8 mouse cellular contexts compared by ENCODE assay signal in genomic region chr11:60302354-60303083, GRCm38 (mm10). TPM values are rescaled to one million over a fixed set of nuclear protein-coding genes. Genes with fewer than 3 reads are reported as not detected.
A peak's percentile ranks its signal among the peaks of the same experiment; 100 is the strongest.
DNase-seq lines count a peak whose midpoint lies in the region; ATAC-seq lines count a peak whose summit lies in the region.

No protein-coding gene starts in this region.

- H3K4me2 ChIP-seq in heart, embryonic 16.5 days (ENCODE audit: low read depth, low read length), result no peak overlapping the region
- H3K4me2 ChIP-seq in embryonic facial prominence, embryonic 14.5 days (ENCODE audit: low read depth, low read length), result no peak overlapping the region
- no peak overlapping the region for H3K4me2 ChIP-seq in limb, embryonic 15.5 days

- no peaks in the 10 kb centered on the region for H3K27me3 ChIP-seq in heart, embryonic 16.5 days (ENCODE audit: control insufficient read depth, insufficient read depth, low read length)
- no peaks in the 10 kb centered on the region for H3K27me3 ChIP-seq in embryonic facial prominence, embryonic 14.5 days (replicated peaks; ENCODE audit: control insufficient read depth, insufficient read depth, low read length)
- H3K27me3 ChIP-seq in limb, embryonic 15.5 days, result no peaks in the 10 kb centered on the region
- H3K27me3 ChIP-seq in splenic B cell, adult 2 months (ENCODE audit: control insufficient read depth, insufficient read depth, low read length, poor library complexity, severe bottlenecking), result no peaks in the 10 kb centered on the region

- peaks cover 20% of the 10 kb centered on the region for H3K4me1 ChIP-seq in heart, embryonic 16.5 days (ENCODE audit: control insufficient read depth, insufficient read depth, low read length)
- H3K4me1 ChIP-seq in embryonic facial prominence, embryonic 14.5 days (ENCODE audit: control insufficient read depth, insufficient read depth, low read length), result peaks cover under 1% of the 10 kb centered on the region; the same call in 1 of the 2 replicates
- peaks cover 26% of the 10 kb centered on the region for H3K4me1 ChIP-seq in limb, embryonic 15.5 days

- peak; percentile 46; the same call in 1 of the 2 replicates for ATAC-seq in heart, embryonic 16.5 days (replicated peaks; ENCODE audit: extremely low read depth, insufficient read depth, low FRiP score)
- ATAC-seq in embryonic facial prominence, embryonic 14.5 days (ENCODE audit: low read depth), result no peak
- ATAC-seq in limb, embryonic 15.5 days (ENCODE audit: insufficient number of reproducible peaks, low FRiP score, low TSS enrichment, low read depth), result no peak
- ATAC-seq in frontal cortex, adult (ENCODE audit: low TSS enrichment), result no peak

- 55% methylated on average over 10 of the region's 10 CpGs for WGBS in heart, embryonic 16.5 days
- WGBS in embryonic facial prominence, embryonic 14.5 days, result 56% methylated on average over 10 of the region's 10 CpGs
- 66% methylated on average over 10 of the region's 10 CpGs for WGBS in limb, embryonic 15.5 days

- peak overlapping the region; percentile 75 for H3K27ac ChIP-seq in heart, embryonic 16.5 days (ENCODE audit: low read length)
- H3K27ac ChIP-seq in embryonic facial prominence, embryonic 14.5 days (replicated peaks; ENCODE audit: low read depth, low read length), result peak overlapping the region; percentile 50
- 0 out of 2 replicates have a peak overlapping the region, but pooled peaks have one; percentile 9 for H3K27ac ChIP-seq in limb, embryonic 15.5 days

- no peak overlapping the region for H3K4me3 ChIP-seq in heart, embryonic 16.5 days (ENCODE audit: low read length)
- no peak overlapping the region for H3K4me3 ChIP-seq in embryonic facial prominence, embryonic 14.5 days (ENCODE audit: low read depth, low read length)
- no peak overlapping the region for H3K4me3 ChIP-seq in limb, embryonic 15.5 days

- H3K9ac ChIP-seq in heart, embryonic 16.5 days (ENCODE audit: low read length), result no peak overlapping the region; the same call in 1 of the 2 replicates
- H3K9ac ChIP-seq in embryonic facial prominence, embryonic 14.5 days (ENCODE audit: low read depth, low read length), result peak overlapping the region; percentile 19; the same call in 1 of the 2 replicates
- no peak overlapping the region for H3K9ac ChIP-seq in limb, embryonic 15.5 days

- DNase-seq in heart, postnatal 36 days, result no peak
- no peak for DNase-seq in embryonic facial prominence, embryonic 14.5 days (ENCODE audit: low spot score)
- DNase-seq in splenic B cell, adult 2 months (ENCODE audit: low read depth, low spot score), result peak; percentile 25
- DNase-seq in left cerebral cortex, postnatal 36 days (ENCODE audit: low spot score in 2 of 2), result no peak
- no peak for DNase-seq in heart, postnatal 14 days

- no peaks in the 10 kb centered on the region for H3K36me3 ChIP-seq in heart, embryonic 16.5 days (ENCODE audit: control insufficient read depth, insufficient read depth)
- H3K36me3 ChIP-seq in embryonic facial prominence, embryonic 14.5 days (ENCODE audit: control insufficient read depth, insufficient read depth, low read length), result no peaks in the 10 kb centered on the region
- H3K36me3 ChIP-seq in limb, embryonic 15.5 days, result no peaks in the 10 kb centered on the region
- no peaks in the 10 kb centered on the region for H3K36me3 ChIP-seq in splenic B cell, adult 2 months (ENCODE audit: control insufficient read depth, insufficient read depth, low read length, poor library complexity, severe bottlenecking)

- 0 out of 2 replicates have a peak, but pooled peaks cover 2% of the 10 kb centered on the region for H3K9me3 ChIP-seq in heart, embryonic 16.5 days (replicated peaks; ENCODE audit: control insufficient read depth, low read length)
- H3K9me3 ChIP-seq in embryonic facial prominence, embryonic 14.5 days (ENCODE audit: control insufficient read depth, low read length), result peaks cover 5% of the 10 kb centered on the region; the same call in 1 of the 2 replicates
- H3K9me3 ChIP-seq in limb, embryonic 15.5 days, result no peaks in the 10 kb centered on the region

- intact Hi-C loops in heart, postnatal 36 days (cut with DNase I), result no loop called here
- intact Hi-C loops in left cerebral cortex, postnatal 36 days (cut with DNase I), result loop anchor here (5.0 kb wide), 2 partner anchors 35 to 50 kb away; partner anchors contain the start of genes Drc3 and Tom1l2
- intact Hi-C loops in heart, postnatal 14 days (cut with DNase I), result no loop called here

RNA-seq across cellular contexts. Expression of gene Tom1l2, which starts 50.2 kb away (rescaled TPM):
- polyA plus RNA-seq in heart, embryonic 16.5 days (2015; fragmentation: Nextera tagmentation; extraction: Ambion mirVana), result 40.0 and 41.0 TPM in 2 replicates
- total RNA-seq in heart, postnatal 36 days (2021), result 100 to 1,000 TPM; 101 to 113 TPM
- 21.8 and 23.4 TPM in 2 replicates for polyA plus RNA-seq in embryonic facial prominence, embryonic 14.5 days (2014; fragmentation: Nextera tagmentation; extraction: Ambion mirVana)
- 33.4 and 33.7 TPM in 2 replicates for polyA plus RNA-seq in limb, embryonic 15.5 days (2015; fragmentation: Nextera tagmentation; extraction: Ambion mirVana)
- 100 to 1,000 TPM; 216 to 221 TPM for total RNA-seq in left cerebral cortex, postnatal 36 days (2021)
- total RNA-seq in heart, postnatal 14 days (2021), result 10 to 100 TPM; 93.3 to 93.7 TPM

RNA-seq across cellular contexts. Expression of gene Drc3, which starts 50.6 kb away (rescaled TPM):
- 2.5 and 3.6 TPM in 2 replicates for polyA plus RNA-seq in heart, embryonic 16.5 days (2015; fragmentation: Nextera tagmentation; extraction: Ambion mirVana)
- 1 to 10 TPM; 2.4 to 2.5 TPM for total RNA-seq in heart, postnatal 36 days (2021)
- polyA plus RNA-seq in embryonic facial prominence, embryonic 14.5 days (2014; fragmentation: Nextera tagmentation; extraction: Ambion mirVana), result 4.2 and 7.9 TPM in 2 replicates
- polyA plus RNA-seq in limb, embryonic 15.5 days (2015; fragmentation: Nextera tagmentation; extraction: Ambion mirVana), result 1.7 and 1.8 TPM in 2 replicates
- 10 to 100 TPM in 1 of 2 experiments, 1 to 10 TPM in 1; 9.6 to 12.3 TPM for total RNA-seq in left cerebral cortex, postnatal 36 days (2021)
- total RNA-seq in heart, postnatal 14 days (2021), result 1 to 10 TPM; 2.0 to 3.2 TPM

Comparison
In these comparisons a context has a peak if more than half of its experiments do, and no peak if none do; other contexts are left out.
1. H3K27ac ChIP-seq: peak in every context shown above with its lines; median percentile 75 in heart, embryonic 16.5 days; 50 in embryonic facial prominence, embryonic 14.5 days; 9 in limb, embryonic 15.5 days.